Mouse (Mus musculus): ENCODE data around the gene Fam110a.

DNA sequence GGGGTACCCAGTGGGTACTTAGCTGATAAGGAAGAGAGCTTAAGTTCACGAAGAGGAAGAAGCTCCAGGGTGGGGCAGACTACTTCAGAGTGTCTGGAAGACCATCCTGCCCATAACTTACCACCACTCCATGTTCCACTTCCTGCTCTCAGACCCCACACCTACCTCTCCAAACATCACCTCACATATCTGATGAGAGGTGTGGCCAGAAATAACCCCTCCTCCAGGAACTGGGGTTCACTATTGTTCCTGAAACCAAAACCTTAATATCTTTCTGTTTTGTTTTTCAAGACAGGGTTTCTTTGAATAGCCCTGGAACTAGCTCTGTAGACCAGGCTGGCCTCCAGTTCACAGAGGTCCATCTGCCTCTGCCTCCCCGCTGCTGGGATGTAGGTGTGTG is 12.2 kb downstream of the Fam110a start:
- no peak for TF ChIP-seq POLR2A (IDR thresholded peaks at IDR 0.05; ENCODE audit: extremely low read depth, insufficient read depth, low read length)
- no peak for TF ChIP-seq CTCF (IDR thresholded peaks at IDR 0.05; ENCODE audit: low read depth, low read length)

All from liver, adult 2 months (tissue).